Mouse (Mus musculus) forebrain, embryonic 14.5 days (tissue): Measurements from ENCODE around the gene Cyp27a1. TPM values are rescaled to one million over a fixed set of nuclear protein-coding genes. Genes with fewer than 3 reads are reported as not detected.

Source experiments
- ATAC-seq: fragments of 200-750 bp; cut with Nextera tagmentation; 2 replicates; pipeline ENCODE4 v1.8.0; 2017; ENCODE audit warnings: mild to moderate bottlenecking, moderate library complexity
- DNase-seq: peaks from one replicate; pipeline ENCODE4 v3.0.0-alpha.2; 2015; ENCODE audit warnings: low spot score
- H3K27ac ChIP-seq: fragments of 300-500 bp; sonication (generic); 2 replicates; pipeline ENCODE4 v1.5.1; 2014; ENCODE audit warnings: low read depth, mild to moderate bottlenecking, control low read depth, low read length, moderate library complexity
- H3K27me3 ChIP-seq: fragments of 300-500 bp; sonication (generic); replicated peaks from 2 replicates; pipeline ENCODE4 v1.6.1; 2014; ENCODE audit warnings: low read length, control low read depth, mixed read lengths; ENCODE audit not compliant: control insufficient read depth, insufficient read depth
- H3K36me3 ChIP-seq: fragments of 300-500 bp; sonication (generic); 2 replicates; pipeline ENCODE4 v1.6.1; 2014; ENCODE audit warnings: low read length, control low read depth; ENCODE audit not compliant: control insufficient read depth, insufficient read depth
- H3K4me1 ChIP-seq: fragments of 300-500 bp; sonication (generic); 2 replicates; pipeline ENCODE4 v1.6.1; 2014; ENCODE audit warnings: antibody characterized with exemption, low read length, control low read depth; ENCODE audit not compliant: control insufficient read depth, insufficient read depth
- H3K4me2 ChIP-seq: fragments of 300-500 bp; sonication (generic); 2 replicates; pipeline ENCODE4 v1.6.1; 2014; ENCODE audit warnings: mild to moderate bottlenecking, control low read depth, low read length
- H3K4me3 ChIP-seq: fragments of 300-500 bp; sonication (generic); 2 replicates; pipeline ENCODE4 v1.5.1; 2014; ENCODE audit warnings: low read depth, low read length, control low read depth
- H3K9ac ChIP-seq: fragments of 300-500 bp; sonication (generic); 2 replicates; pipeline ENCODE4 v1.6.1; 2014; ENCODE audit warnings: mild to moderate bottlenecking, low read length, control low read depth, moderate library complexity
- H3K9me3 ChIP-seq: fragments of 300-500 bp; sonication (generic); replicated peaks from 2 replicates; pipeline ENCODE4 v1.6.1; 2016; ENCODE audit warnings: low read length, control low read depth, mixed read lengths; ENCODE audit not compliant: control insufficient read depth
- WGBS: fragments of 180-500 bp; shearing (Covaris S2); extraction: QIAGEN DNeasy Blood & Tissue Kit; methylation state at CpG from one replicate; pipeline ENCODE4 v1.1.7; 2014; 5-methylcytosine and 5-hydroxymethylcytosine counted together
- polyA plus RNA-seq: library from polyadenylated mRNA; unstranded; fragments of >200 nt; fragmentation: Nextera tagmentation; extraction: Ambion mirVana; gene quantifications from 2 replicates; pipeline ENCODE4 v1.2.1, GENCODE M21; 2014

The Cyp27a1 gene
- polyA plus RNA-seq, 1 experiment from 2014 or later = 1.9 TPM

- Histone ChIP-seq H3K36me3 (no peaks in the 10 kb centered on the region), H3K9me3 (no peaks in the 10 kb centered on the region), H3K4me2 (no peak overlapping the region), H3K27me3 (no peaks in the 10 kb centered on the region), H3K27ac (no peak overlapping the region), H3K4me3 (no peak overlapping the region), H3K4me1 (no peaks in the 10 kb centered on the region), H3K9ac (no peak overlapping the region)
- 85% methylated on average over 5 of the region's 5 CpGs for WGBS
- DNase-seq = no peak
- ATAC-seq = no peak
These were observed 13.3 kb downstream of the Cyp27a1 start for GRCm38 (mm10) chr1:74726674-74727073.

- DNase-seq = no peak
- no peaks in the 10 kb centered on the region for H3K9me3 ChIP-seq
These were observed 15.1 kb downstream of the Cyp27a1 start for GRCm38 (mm10) chr1:74728446-74728845.

GRCm38 (mm10) chr1:74736977-74737376, 23.6 kb downstream of the Cyp27a1 start:
- DNase-seq (no peak), ATAC-seq (no peak)
- H3K9ac ChIP-seq = no peak overlapping the region
- no peaks in the 10 kb centered on the region for H3K27me3 ChIP-seq
- no peaks in the 10 kb centered on the region for H3K36me3 ChIP-seq
- H3K4me2 ChIP-seq = no peak overlapping the region
- H3K4me1 ChIP-seq = no peaks in the 10 kb centered on the region
- no peak overlapping the region for H3K4me3 ChIP-seq
- 87% methylated on average over 12 of the region's 12 CpGs for WGBS
- no peak overlapping the region for H3K27ac ChIP-seq
- H3K9me3 ChIP-seq = no peaks in the 10 kb centered on the region

More at GRCm38 (mm10) chr1:74728446-74728845, 15.1 kb downstream of the Cyp27a1 start:
- H3K4me1 ChIP-seq = no peaks in the 10 kb centered on the region
- H3K27ac ChIP-seq = no peak overlapping the region
- no peak overlapping the region for H3K9ac ChIP-seq
- WGBS = 81% methylated on average over 8 of the region's 8 CpGs
- H3K36me3 ChIP-seq = no peaks in the 10 kb centered on the region
- no peaks in the 10 kb centered on the region for H3K27me3 ChIP-seq
- no peak overlapping the region for H3K4me3 ChIP-seq
- no peak for ATAC-seq
- no peak overlapping the region for H3K4me2 ChIP-seq

GRCm38 (mm10) chr1:74737500-74737899, 24.1 kb downstream of the Cyp27a1 start:
- Histone ChIP-seq H3K4me2 (no peak overlapping the region), H3K4me3 (no peak overlapping the region), H3K9ac (no peak overlapping the region), H3K27me3 (no peaks in the 10 kb centered on the region), H3K36me3 (no peaks in the 10 kb centered on the region), H3K27ac (no peak overlapping the region), H3K9me3 (no peaks in the 10 kb centered on the region), H3K4me1 (no peaks in the 10 kb centered on the region)
- ATAC-seq (no peak), DNase-seq (no peak)
- 86% methylated on average over 7 of the region's 7 CpGs for WGBS

- WGBS = 72% methylated on average over 7 of the region's 7 CpGs
- ATAC-seq (no peak), DNase-seq (no peak)
- Histone ChIP-seq H3K4me2 (no peak overlapping the region), H3K9ac (no peak overlapping the region), H3K27me3 (no peaks in the 10 kb centered on the region), H3K36me3 (no peaks in the 10 kb centered on the region), H3K4me3 (no peak overlapping the region), H3K9me3 (no peaks in the 10 kb centered on the region), H3K27ac (no peak overlapping the region), H3K4me1 (no peaks in the 10 kb centered on the region)
These were observed 27.5 kb downstream of the Cyp27a1 start for GRCm38 (mm10) chr1:74740846-74741245.

GRCm38 (mm10) chr1:74747335-74747734, 34.0 kb downstream of the Cyp27a1 start:
- WGBS = 72% methylated on average over 5 of the region's 5 CpGs
- ATAC-seq (no peak), DNase-seq (no peak)
- Histone ChIP-seq H3K4me1 (no peaks in the 10 kb centered on the region), H3K27me3 (peaks cover 13% of the 10 kb centered on the region; the same call in 1 of the 2 replicates), H3K9me3 (no peaks in the 10 kb centered on the region), H3K4me3 (no peak overlapping the region), H3K27ac (no peak overlapping the region), H3K36me3 (no peaks in the 10 kb centered on the region), H3K9ac (no peak overlapping the region), H3K4me2 (no peak overlapping the region)

GRCm38 (mm10) chr1:74748643-74749271, 35.4 kb downstream of the Cyp27a1 start, which contains the start of gene Prkag3:
Prkag3 (minus strand) TSS chr1:74749221.
- Histone ChIP-seq H3K4me2 (peak within 1 kb of the TSS; percentile 41), H3K4me1 (no peaks in the 10 kb centered on the region), H3K27ac (no peak within 1 kb of the TSS), H3K9me3 (no peaks in the 10 kb centered on the region), H3K36me3 (no peaks in the 10 kb centered on the region), H3K9ac (peak within 1 kb of the TSS; percentile 14; the same call in 1 of the 2 replicates), H3K4me3 (no peak within 1 kb of the TSS), H3K27me3 (peaks cover 13% of the 10 kb centered on the region; the same call in 1 of the 2 replicates)
- ATAC-seq = 0 out of 2 replicates have a peak, but pooled peaks have one; percentile 37
- DNase-seq = peak; percentile 53
- 7% methylated on average over 30 of the region's 30 CpGs for WGBS

- H3K27me3 ChIP-seq = peaks cover 13% of the 10 kb centered on the region; the same call in 1 of the 2 replicates
- 75% methylated on average over 7 of the region's 7 CpGs for WGBS
- no peak overlapping the region for H3K4me2 ChIP-seq
- ATAC-seq (no peak), DNase-seq (no peak)
- H3K27ac ChIP-seq = no peak overlapping the region
- no peaks in the 10 kb centered on the region for H3K4me1 ChIP-seq
- H3K36me3 ChIP-seq = no peaks in the 10 kb centered on the region
- no peak overlapping the region for H3K9ac ChIP-seq
- H3K9me3 ChIP-seq = no peaks in the 10 kb centered on the region
- no peak overlapping the region for H3K4me3 ChIP-seq
These were observed 35.9 kb downstream of the Cyp27a1 start for GRCm38 (mm10) chr1:74749301-74749700.

GRCm38 (mm10) chr1:74750683-74751082, 37.3 kb downstream of the Cyp27a1 start:
- 65% methylated on average over 4 of the region's 4 CpGs for WGBS
- Histone ChIP-seq H3K36me3 (no peaks in the 10 kb centered on the region), H3K9ac (no peak overlapping the region), H3K27ac (no peak overlapping the region), H3K4me3 (no peak overlapping the region), H3K9me3 (no peaks in the 10 kb centered on the region), H3K27me3 (peaks cover 13% of the 10 kb centered on the region; the same call in 1 of the 2 replicates), H3K4me2 (no peak overlapping the region), H3K4me1 (no peaks in the 10 kb centered on the region)
- no peak for ATAC-seq
- peak; percentile 47 for DNase-seq
